Mouse (Mus musculus) liver, embryonic 12.5 days (tissue): ENCODE measurements at regions not wholly inside any gene's neighbourhood (a gene's known extent, or its start where the extent isn't known, plus 50 kb on each side); places are given as distances from the start of the nearest gene placed in this dataset.

Source experiments
- ATAC-seq: fragments of 200-750 bp; cut with Nextera tagmentation; 2 replicates; pipeline ENCODE4 v1.8.0; 2017; ENCODE audit warnings: moderate number of reproducible peaks, mild to moderate bottlenecking, moderate library complexity
- H3K27ac ChIP-seq: fragments of 300-500 bp; sonication (generic); 2 replicates; pipeline ENCODE4 v1.5.1; 2016; ENCODE audit warnings: mild to moderate bottlenecking
- H3K27me3 ChIP-seq: fragments of 300-500 bp; sonication (generic); replicated peaks from 2 replicates; pipeline ENCODE4 v1.6.1; 2016; ENCODE audit warnings: mild to moderate bottlenecking, moderate library complexity
- H3K36me3 ChIP-seq: fragments of 300-500 bp; sonication (generic); 2 replicates; pipeline ENCODE4 v1.6.1; 2016; ENCODE audit warnings: mild to moderate bottlenecking, moderate library complexity
- H3K4me1 ChIP-seq: fragments of 300-500 bp; sonication (generic); 2 replicates; pipeline ENCODE4 v1.6.1; 2016
- H3K4me2 ChIP-seq: fragments of 300-500 bp; sonication (generic); 2 replicates; pipeline ENCODE4 v1.6.1; 2016; ENCODE audit warnings: mild to moderate bottlenecking, moderate library complexity
- H3K4me3 ChIP-seq: fragments of 300-500 bp; sonication (generic); 2 replicates; pipeline ENCODE4 v1.5.1; 2016; ENCODE audit warnings: mild to moderate bottlenecking, moderate library complexity
- H3K9ac ChIP-seq: fragments of 300-500 bp; sonication (generic); 2 replicates; pipeline ENCODE4 v1.6.1; 2016; ENCODE audit warnings: mild to moderate bottlenecking, moderate library complexity
- H3K9me3 ChIP-seq: fragments of 300-500 bp; sonication (generic); replicated peaks from 2 replicates; pipeline ENCODE4 v1.6.1; 2016; ENCODE audit warnings: mild to moderate bottlenecking, moderate library complexity
- WGBS: fragments of 180-500 bp; shearing (Covaris S2); methylation state at CpG from one replicate; pipeline ENCODE4 v1.1.7; 2016; ENCODE audit not compliant: insufficient replicate concordance; 5-methylcytosine and 5-hydroxymethylcytosine counted together

GRCm38 (mm10) chr4:90003898-90004297 lies 214.7 kb upstream of the Zfp352 start:
- Histone ChIP-seq H3K27ac (no peak overlapping the region), H3K36me3 (no peaks in the 10 kb centered on the region), H3K4me2 (no peak overlapping the region), H3K4me1 (no peaks in the 10 kb centered on the region), H3K27me3 (no peaks in the 10 kb centered on the region), H3K9me3 (no peaks in the 10 kb centered on the region), H3K9ac (no peak overlapping the region), H3K4me3 (no peak overlapping the region)
- 55% methylated on average over 1 of the region's 1 CpGs for WGBS
- no peak for ATAC-seq

GRCm38 (mm10) chr4:90012723-90013122 lies 205.9 kb upstream of the Zfp352 start:
- Histone ChIP-seq H3K4me3 (no peak overlapping the region), H3K9me3 (no peaks in the 10 kb centered on the region), H3K4me1 (no peaks in the 10 kb centered on the region), H3K36me3 (no peaks in the 10 kb centered on the region), H3K9ac (no peak overlapping the region), H3K4me2 (no peak overlapping the region), H3K27me3 (no peaks in the 10 kb centered on the region), H3K27ac (no peak overlapping the region)
- 71% methylated on average over 1 of the region's 1 CpGs for WGBS
- ATAC-seq, result no peak

GRCm38 (mm10) chr4:90014203-90014602 lies 204.4 kb upstream of the Zfp352 start:
- H3K9ac ChIP-seq, result no peak overlapping the region

More at GRCm38 (mm10) chr4:90014203-90014602, 204.4 kb upstream of the Zfp352 start:
- no peaks in the 10 kb centered on the region for H3K4me1 ChIP-seq
- ATAC-seq, result no peak
- H3K9me3 ChIP-seq, result no peaks in the 10 kb centered on the region
- H3K36me3 ChIP-seq, result no peaks in the 10 kb centered on the region
- no peak overlapping the region for H3K4me3 ChIP-seq
- no peak overlapping the region for H3K27ac ChIP-seq
- H3K4me2 ChIP-seq, result no peak overlapping the region
- H3K27me3 ChIP-seq, result no peaks in the 10 kb centered on the region
